Mouse (Mus musculus) E14TG2a.4 (cell line): ENCODE measurements around the gene Cnr1.

ENCODE experiments used
- CTCF ChIP-seq: conservative IDR thresholded peaks from 2 replicates; pipeline ENCODE4 v1.5.1; 2014; ENCODE audit warnings: low read length
- NANOG ChIP-seq: IDR thresholded peaks from 2 replicates; pipeline ENCODE4 v1.6.1; 2014; ENCODE audit warnings: borderline replicate concordance, low read length, mixed read lengths
- POU5F1 ChIP-seq: IDR thresholded peaks from 2 replicates; pipeline ENCODE4 v1.6.1; 2014; ENCODE audit warnings: low read length, borderline replicate concordance

- TF ChIP-seq CTCF, result no peak
- TF ChIP-seq POU5F1, result no peak
- no peak for TF ChIP-seq NANOG
These were observed 1.1 kb upstream of the Cnr1 start for GRCm38 (mm10) chr4:33923151-33923760.
